Mouse (Mus musculus): Measurements from ENCODE around the gene Ap4b1.

DNA sequence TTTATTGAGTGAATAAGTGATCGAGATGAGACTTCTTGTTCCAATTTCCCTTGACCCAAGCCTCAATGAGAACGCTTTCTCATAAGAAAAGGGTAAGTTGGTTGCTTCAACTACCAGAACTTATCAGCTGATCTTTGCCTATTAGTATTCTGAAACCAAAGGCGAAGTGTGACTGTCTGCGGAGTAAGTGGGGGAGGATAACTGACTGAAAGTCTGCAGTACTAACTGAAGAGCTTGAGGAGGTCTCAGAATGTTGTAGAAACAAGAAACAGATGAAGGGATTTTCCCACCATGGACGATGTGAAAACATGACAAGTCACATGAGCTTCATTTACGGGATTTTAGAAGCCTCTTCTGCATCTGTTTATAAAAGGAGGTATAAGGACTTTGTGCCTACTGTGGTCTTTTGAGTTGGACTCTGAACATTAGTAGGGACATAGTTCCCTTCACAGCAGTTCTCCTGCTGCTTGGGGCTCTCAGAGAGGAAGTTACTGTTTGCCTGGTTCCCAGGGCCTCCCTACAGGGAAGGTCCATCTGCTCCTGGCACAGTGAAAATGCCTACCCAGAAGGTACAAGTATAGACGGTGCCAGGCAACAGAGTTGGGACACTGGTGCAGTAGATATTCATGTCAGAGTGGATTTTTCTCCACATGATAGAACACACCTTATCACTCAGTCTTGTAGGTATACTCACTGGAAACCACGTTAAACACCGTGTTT lies 41.5 kb downstream of the Ap4b1 start:
- TF ChIP-seq POLR2A (IDR thresholded peaks at IDR 0.05; ENCODE audit: borderline replicate concordance, insufficient read depth, low read length), result peak; percentile 89; the same call in 1 of the 2 replicates
- TF ChIP-seq CTCF (IDR thresholded peaks at IDR 0.05; ENCODE audit: borderline replicate concordance, insufficient read depth, low read depth, low read length), result no peak
